Mouse (Mus musculus) embryonic facial prominence, embryonic 15.5 days (tissue): ENCODE measurements around the gene Lpar6. TPM values are rescaled to one million over a fixed set of nuclear protein-coding genes. Genes with fewer than 3 reads are reported as not detected.

Source experiments
- microRNA counts: library from miRNA; unstranded; fragments of <30 nt; microRNA quantifications from one replicate; lab custom pipeline; 2016
- microRNA-seq: library from miRNA; unstranded; fragments of <30 nt; microRNA quantifications from one replicate; pipeline ENCODE4, GENCODE M21; 2016; ENCODE audit warnings: borderline number of aligned reads
- polyA plus RNA-seq: library from polyadenylated mRNA; unstranded; fragments of >200 nt; fragmentation: Nextera tagmentation; extraction: Ambion mirVana; gene quantifications from 2 replicates; pipeline ENCODE4 v1.2.1, GENCODE M21; 2015

The Lpar6 gene
- polyA plus RNA-seq, 1 experiment from 2014 or later = 12.9 TPM

MicroRNAs within 50 kb of the gene (microRNA counts, 519-probe panel; counts per million panel counts)
- microRNA mmu-miR-687 (lab: Ali Mortazavi, UCI) = not detected

Small RNA genes within 50 kb of the gene (microRNA-seq; reads per million reads assigned to microRNA genes)
- gene Mir687 = not detected

Other genes with a start within 250 kb of the Lpar6 start
- 0.49 TPM in 1 of 2 replicates, not detected in the other for gene Cysltr2, start 188.8 kb upstream of the Lpar6 start, polyA plus RNA-seq
- gene Rcbtb2, start 114.9 kb upstream of the Lpar6 start, polyA plus RNA-seq = 85.7 and 86.0 TPM in 2 replicates
- 23.8 and 25.6 TPM in 2 replicates for gene Rb1, start 87.9 kb downstream of the Lpar6 start, polyA plus RNA-seq
- gene Itm2b, start 147.4 kb downstream of the Lpar6 start, polyA plus RNA-seq = 1,155 and 1,174 TPM in 2 replicates